Mouse (Mus musculus) neural tube, embryonic 10.5 days (tissue): ENCODE measurements around the gene Bcl2l1.

Experiments used
- DNase-seq: peaks from one replicate; pipeline ENCODE4 v3.0.0-alpha.2; 2017; ENCODE audit warnings: low spot score; ENCODE audit errors: extremely low spot score

Bcl2l1 gene

DNA sequence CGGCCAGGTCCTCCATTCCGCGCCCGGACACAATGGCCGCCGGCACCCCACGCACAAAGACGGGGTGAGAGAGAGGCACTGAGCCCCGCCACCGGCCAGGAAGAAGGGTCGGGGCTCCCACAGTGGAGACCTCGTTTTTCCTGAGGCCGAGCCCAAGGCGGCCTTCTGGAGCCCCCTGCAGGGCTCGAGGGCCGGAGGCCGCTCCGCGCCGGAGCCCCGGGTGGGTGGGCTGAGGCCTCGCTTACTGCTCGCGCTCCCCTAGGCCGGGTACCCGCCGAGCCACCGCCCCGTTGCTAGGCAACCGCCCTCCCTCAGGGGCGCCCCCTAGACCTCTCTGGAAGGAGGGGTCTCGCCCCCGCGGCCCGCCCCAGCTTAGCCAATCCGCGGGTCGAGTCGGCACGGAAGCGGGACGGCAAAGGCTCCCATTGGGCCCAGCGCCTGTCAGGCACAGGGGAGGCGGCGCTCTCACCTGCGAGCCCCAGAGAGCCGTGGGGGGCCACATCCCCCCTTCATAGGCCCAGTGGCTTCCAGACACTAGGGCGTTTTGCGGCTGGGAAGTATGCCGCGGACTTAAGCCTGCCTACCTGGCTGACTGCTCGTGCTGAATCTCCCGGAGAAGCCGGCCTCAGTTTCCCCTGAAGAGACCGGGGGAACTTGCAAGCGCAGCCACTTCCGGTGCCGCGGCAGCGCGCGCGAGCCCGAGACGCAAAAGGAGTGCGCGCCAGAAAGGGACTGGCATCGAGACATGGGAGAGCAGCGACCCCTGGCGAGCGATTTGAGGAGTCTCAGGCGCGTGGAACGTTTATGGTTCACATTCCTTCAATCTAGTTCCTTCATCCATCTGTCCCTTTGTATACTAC lies at the start of gene Bcl2l1:
Gene Bcl2l1 (minus strand): TSS at position 710 of the 860 bp plus-strand sequence.
- peak; percentile 99 for DNase-seq

DNA sequence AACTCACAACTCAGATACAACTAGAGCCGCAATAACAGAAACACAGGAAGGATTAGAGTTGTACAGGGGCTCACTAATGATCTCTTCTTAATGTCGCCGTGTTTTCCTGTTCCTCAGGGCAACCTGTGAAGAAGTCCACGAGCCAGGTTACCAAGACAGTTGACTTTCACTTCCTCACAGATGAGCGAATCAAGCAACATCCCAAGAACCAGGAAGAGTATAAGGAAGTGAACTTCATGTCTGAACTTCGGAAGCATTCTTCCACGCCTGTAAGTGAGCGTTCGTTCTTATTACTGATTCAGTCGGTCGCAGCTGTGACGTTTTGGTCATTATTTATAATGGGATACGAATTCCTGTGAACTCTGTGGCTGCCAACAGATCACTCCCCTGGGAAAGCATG lies 49.4 kb upstream of the Bcl2l1 start:
- no peak for DNase-seq

DNA sequence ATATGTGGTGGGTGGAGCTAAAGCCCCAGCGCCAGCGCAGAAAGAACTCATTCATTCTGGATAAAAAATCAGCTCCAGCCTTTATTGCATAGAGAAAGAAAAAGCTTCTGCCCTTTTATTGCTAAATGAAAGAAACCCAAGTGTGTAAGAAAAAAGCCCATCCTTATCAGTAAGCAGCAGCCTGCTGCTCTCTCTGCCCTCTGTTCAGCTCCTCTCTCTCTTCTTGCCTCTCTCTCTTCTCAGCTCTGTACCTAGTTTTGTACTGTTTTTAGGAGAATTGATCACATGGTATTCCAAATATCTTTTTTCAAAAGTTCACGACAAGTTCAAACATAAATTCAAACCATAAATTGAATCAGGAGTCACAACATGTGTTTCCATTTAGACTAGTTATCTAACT lies 46.7 kb upstream of the Bcl2l1 start:
- no peak for DNase-seq

DNA sequence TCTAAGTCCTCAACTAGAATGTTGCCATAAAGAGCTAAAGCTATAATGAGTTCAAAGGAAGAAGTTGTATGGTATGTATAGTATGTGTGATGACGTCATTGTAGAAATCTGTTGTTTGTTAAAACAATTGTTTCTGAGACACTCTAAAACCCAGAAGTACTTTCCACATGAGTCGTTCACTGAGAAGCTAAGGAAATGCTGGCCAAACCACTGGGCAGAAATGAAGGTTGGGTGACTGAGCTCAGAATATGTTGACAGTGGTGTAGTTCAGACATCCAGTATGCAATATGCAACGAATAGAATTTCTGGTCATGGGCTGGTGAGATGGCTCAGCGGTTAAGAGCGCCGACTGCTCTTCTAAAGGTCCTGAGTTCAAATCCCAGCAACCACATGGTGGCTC lies 31.8 kb upstream of the Bcl2l1 start:
- no peak for DNase-seq

DNA sequence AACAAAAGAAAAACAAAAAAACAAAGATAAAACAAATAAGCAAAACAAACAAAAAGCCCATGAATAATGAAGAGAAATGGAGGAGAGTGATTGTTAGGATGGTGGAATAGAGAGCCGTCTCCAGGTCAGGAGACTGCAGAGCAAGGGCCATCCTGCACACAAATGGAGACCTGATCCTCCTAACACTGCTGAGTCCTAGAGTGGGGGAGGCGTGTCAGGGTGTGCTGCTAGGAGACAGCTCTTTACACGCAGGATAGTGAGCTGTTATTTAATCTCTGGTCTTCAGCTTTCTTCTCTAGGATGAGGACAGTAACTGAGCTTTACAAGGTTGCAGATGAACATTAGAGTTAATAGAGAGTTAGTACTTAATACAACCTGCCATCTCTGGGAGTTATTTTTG lies 31.1 kb upstream of the Bcl2l1 start:
- DNase-seq = no peak

DNA sequence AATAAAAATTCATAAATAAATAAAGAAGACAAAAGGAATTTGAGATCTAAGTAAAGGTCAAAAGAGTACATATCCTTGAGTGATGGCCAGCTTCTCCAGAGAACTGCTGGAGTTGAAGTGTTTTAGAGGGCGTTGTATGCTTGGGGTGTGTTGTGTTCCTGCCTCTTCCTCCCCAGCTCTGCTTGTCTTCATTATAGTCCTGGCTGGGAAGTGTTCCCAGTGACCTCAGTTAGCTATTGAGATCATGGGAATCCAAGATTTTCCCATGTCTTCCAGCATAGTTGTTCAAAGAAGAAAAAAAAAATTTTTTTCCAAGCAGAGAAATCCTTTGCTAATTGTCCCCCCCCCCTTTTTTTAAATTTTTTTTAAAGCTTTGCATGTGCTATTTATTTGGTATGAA lies 30.4 kb upstream of the Bcl2l1 start:
- DNase-seq = no peak

DNA sequence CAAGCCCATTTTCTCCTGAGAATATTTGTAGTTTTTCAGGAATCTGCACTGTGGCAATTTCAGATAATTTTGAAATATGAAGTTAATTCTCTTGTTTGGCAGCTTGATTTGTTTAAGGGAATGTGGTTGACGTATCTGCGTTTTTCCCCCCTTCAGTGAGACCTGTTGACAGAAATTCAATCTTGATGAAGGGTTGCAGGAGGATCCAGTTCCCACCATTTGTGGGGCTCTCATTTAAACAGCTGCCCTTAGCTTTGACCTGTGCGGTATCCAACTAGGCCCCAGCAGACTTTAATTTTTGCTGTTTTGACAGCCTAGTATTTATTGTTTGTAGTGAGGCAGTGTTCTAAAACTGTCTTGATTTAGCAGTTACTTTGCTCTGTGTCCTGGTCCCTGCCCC lies 28.0 kb upstream of the Bcl2l1 start:
- no peak for DNase-seq

DNA sequence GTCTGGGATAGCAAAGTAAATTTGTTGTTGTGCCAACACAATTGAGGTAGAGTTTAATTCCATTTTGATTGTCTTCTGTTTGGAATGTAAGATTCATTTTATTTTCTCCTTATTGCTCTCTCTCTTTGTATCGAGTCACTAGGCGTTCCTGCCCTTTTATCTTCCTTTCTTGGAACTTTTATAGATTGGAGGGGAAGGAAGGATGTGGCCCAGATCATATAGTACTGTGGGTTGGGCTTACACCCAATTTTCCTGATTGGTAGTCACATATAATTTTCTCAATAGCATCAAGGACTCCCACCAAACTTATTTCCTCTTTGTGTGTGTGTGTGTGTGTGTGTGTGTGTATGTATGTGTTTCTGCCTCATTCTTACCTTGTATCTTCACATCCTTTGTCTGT lies 16.9 kb upstream of the Bcl2l1 start:
- no peak for DNase-seq

DNA sequence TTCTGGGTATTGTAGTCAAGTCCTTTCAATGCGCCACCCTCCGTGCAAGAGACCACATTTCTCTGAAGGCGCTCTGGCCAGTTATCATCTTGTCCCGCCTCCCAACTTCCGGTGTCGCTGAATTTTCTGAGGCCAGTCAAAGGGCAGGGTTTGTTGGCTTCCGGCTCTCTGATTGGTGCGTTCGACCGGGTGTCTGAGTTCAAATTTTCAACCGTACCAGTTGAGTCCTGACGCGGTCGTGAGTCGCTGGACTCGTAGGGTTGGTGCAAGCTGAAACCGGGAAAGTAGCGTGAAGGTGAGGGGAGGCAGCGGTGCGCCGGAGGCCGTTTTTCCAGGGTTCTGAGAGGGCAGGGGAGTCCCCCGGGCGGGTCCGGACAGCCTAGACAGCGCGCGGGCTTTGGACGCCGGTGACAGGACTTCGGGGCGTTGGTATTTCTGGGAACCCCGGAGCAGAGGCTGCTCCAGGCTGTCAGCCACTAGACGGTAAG lies 16.3 kb upstream of the Bcl2l1 start, which contains the start of gene Tpx2:
Gene Tpx2 (plus strand): TSS at position 150 of the 488 bp plus-strand sequence.
- peak; percentile 98 for DNase-seq

DNA sequence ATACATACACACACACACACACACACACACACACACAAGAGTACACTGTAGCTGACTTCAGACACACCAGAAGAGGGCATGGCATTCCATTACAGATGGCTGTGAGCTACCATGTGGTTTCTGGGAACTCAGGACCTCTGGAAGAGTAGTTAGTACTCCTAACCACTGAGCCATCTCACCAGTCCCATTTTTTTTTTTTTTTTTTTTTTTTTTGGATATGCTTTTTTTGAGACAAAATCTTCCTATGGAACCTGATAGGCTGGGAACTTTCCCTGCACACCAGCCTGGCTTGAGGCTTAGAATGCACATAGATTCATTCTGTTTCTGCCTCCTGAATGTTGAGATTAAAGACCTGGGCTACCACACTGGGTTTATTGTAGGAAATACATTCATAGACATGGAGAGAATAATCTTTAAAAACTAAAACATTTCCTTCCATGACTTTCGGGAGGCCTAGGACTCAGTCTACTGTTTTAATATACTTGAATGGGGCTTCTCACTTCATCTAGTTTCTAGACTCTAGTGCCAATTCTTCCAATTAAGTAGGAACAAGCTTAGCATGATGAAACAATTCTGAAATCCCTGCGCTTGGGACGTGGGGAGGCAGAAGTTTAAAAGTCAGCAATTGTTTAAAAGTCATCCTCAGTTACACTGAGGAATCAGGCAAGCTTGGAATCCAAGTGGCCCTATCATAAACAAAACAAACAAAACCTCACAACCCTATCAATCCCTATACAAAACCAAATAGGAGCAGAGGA lies 15.7 kb upstream of the Bcl2l1 start:
- DNase-seq = no peak

DNA sequence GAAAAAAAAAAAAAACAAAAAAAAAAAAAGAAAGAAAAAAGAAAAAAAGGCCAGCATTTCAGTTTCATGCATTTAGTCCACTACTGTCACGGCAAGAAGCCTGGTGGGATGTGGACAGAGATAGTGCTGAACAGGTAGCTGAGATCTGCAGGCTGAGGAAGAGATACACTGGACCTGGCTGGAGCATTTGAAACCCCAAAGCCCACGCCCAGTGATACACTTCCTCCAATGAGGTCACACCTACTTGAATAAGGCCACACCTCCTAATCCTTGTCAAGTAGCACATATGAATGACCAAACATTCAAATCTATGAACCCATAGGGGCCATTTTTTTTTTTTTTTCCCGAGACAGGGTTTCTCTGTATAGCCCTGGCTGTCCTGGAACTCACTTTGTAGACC lies 11.2 kb upstream of the Bcl2l1 start:
- DNase-seq = no peak

DNA sequence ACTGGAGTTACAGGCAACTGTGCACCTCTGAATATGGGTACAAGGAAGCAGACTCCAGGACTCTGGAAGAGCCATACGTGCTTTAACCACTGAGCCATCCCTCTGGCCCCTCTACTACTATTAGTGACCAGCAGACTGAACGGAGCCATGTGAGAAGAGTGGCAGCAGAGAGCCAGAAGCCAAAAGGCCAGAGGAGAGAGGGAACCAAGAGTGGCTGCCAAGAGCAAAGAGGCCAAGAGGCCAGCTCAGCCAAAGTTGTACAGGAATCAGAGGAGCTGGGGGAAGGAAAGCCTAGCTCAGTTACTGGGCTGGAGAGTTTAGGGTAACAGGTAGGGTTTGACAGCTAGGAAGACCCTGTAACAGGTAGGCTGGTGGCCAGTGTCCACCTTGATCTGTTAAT lies 7.7 kb upstream of the Bcl2l1 start:
- no peak for DNase-seq

DNA sequence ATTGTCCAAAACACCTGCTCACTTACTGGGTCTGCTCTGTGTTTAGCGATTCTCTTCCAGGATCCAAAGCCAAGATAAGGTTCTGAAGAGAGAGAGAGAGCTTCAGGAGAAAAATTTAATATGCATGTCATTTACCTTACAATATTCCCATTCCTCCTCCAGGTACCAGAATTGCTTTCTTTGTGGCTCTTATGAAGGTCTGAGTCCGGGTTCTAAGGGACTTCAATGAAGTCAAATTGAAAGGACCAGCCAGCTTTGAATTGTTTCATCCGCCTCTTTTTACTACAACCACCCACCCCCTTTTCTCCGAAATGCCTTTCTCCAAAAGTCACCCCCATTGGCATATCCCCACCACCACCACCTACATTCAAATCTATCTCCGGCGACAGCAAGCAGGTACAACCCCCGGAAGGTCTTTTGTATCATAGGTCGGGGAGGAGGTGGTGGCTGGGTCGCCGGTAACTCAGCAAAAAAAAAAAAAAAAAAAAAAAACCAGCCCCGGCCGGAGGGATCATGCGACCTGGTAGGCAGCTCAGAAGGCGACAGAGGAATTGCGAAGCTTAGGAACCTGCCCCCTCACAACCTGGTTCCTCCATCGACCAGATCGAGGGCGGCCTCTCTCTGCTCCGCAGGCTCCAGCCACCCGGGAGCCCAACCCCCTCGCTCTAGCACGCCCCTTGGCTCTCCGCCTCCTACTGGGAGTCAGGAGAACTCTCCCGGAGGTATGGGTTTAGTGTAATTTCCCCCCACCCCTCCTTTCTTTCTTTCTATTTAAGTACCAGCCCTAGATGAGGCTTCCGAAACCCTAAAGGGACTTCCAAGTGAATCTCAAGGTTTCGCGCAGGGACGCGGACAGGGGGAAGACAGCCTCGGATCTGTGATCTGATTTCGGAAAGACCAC lies 1.3 kb downstream of the Bcl2l1 start:
- peak; percentile 78 for DNase-seq

DNA sequence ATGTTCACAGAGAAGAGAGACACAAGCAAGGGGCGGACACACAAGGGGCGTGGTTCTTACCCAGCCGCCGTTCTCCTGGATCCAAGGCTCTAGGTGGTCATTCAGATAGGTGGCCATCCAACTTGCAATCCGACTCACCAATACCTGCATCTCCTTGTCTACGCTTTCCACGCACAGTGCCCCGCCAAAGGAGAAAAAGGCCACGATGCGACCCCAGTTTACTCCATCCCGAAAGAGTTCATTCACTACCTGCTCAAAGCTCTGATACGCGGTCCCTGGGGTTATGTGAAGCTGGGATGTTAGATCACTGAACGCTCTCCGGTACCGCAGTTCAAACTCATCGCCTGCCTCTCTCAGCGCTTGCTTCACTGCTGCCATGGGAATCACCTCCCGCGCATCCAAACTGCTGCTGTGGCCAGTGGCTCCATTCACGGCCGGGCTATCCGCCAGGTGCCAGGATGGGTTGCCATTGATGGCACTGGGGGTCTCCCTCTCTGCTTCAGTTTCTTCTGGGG lies 2.1 kb downstream of the Bcl2l1 start:
- DNase-seq = no peak

DNA sequence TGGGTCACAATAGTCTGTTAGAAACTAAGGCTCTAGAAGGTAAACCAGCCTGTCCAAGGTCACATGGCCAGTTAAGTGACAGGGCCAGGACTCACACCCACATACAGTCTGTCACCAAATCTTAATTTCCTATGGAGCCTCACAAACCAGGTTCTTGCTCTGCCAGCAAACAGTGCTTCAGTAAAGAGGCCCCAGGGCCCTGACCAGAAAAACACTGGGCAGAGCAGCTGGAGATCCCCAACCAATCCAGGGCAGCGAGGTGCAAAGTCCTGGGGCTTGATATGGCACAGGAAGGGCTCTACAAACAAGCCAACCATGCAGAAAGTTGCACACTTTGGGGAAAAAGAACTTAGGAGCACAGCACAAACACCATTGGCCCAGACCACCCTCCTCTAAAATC lies 3.0 kb downstream of the Bcl2l1 start:
- DNase-seq = no peak

DNA sequence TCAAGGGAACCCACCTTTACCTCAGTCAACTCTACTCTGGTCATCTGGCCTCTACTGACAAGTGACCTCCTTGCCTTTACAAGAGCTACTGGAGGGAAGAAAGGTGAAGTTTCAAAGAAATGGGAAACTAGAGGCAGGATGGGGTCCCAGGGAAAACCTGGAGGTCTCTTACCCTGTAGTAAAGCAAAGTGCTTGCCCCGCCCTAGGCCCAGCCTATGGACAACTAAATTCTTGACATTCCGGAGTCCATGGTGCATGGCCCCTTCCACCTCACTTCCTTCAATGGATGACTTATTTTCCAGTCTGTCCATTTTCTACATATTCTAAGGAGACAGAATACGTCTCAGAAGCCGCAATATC lies 3.5 kb downstream of the Bcl2l1 start:
- no peak for DNase-seq

DNA sequence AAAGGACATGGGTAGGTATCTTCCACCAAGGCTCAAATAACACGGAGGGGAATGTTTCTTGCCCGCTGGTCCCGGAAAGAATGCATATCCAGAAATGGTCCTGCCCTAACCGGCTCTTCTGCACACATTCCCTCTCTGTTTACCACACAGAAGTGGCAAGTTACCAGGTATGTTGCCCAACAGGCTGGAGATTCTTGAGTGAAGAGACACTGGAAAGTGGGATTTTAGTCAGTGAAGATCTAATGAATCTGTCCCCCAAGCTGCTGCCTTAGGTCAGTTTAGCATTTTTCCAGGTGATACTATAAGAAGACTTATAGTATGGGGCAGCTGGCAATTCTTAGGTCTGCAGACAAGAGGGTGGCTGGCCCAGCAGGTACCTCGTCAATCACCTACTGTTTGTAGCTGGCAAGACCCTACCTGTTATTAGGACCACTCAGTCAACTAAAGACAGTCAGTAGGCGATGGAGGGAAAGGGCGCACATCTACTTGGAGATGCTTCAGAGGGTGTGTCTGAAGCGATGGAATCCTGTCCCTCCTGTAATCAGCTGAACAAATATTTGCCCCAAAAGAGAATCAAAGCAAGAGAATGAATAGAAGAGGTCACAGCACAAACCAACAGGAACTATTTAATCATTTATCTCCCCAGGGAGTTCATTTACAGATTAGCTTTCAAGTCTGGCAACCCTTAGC lies 4.1 kb downstream of the Bcl2l1 start:
- DNase-seq = no peak

DNA sequence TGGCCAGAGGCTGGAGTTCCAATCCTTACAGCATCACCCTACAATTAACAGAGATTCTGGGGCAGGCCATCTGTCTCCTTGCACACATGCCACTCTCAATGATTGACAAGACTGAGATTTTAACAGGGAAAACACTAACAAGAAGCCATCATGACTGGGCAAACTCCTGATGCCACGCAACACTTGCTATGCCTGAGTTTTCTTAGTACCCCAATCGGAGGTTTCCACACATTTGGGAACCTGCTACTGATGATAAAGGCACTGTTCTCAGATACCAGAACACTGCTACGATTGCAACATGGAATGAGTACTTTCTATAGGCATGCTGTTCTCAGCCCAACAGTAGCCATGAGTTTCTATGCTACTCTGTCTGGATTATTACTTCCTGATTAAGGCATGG lies 5.0 kb downstream of the Bcl2l1 start:
- no peak for DNase-seq

DNA sequence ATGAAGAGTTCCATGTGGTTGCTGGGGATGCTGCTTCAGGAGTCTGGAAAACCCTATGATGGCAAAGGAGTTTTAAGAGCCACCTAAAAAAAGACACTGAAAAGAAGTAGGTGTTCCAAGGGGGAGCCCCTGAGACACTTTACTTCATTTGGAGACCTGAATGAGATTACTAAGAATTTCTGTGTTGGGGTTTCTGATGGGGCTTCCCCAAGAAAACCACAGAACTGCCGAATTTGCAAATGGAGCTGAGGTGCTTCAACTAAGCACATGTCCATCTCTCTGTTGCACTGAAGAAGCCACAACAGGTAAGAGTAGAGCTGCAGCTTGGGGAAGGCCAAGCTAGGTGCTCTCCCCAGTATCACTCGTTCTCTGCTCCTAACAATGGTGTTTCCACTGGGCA lies 5.8 kb downstream of the Bcl2l1 start:
- DNase-seq = no peak

DNA sequence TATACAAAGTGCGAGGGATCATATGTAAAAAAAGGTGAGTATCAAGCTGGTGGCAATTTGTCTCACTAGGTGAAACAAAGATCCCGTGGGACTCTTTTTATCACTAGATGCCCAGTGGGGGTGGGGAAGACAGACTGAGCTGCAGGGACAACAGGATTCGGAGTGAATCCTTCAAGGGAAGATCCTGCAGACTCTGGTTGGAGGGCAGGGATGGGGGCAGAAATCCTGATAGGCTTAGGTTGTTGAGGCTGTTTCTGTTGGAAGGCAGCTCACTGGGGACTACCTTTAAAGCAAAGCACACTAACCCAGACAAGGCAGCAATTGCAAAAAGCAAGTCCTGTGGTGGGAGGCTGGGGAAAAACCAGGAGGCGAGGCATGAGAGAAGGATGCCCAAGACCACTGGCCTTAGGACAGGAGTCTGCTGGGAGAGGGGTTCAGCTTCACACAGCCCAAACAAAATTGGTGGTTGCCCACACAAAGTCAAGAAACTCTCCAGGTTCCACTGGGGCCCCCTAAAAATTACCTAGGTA lies 6.3 kb downstream of the Bcl2l1 start:
- DNase-seq = no peak
